8 mouse cellular contexts compared by ENCODE assay signal in genomic region chr2:129471905-129472304, GRCm38 (mm10).
DNase-seq lines count a peak whose midpoint lies in the region; ATAC-seq and TF ChIP-seq lines count a peak whose summit lies in the region.

No protein-coding gene starts in this region.

- TF ChIP-seq CTCF in gastrocnemius, adult 2 months (IDR thresholded peaks at IDR 0.05) = peak; percentile 46

- H3K4me3 ChIP-seq in gastrocnemius, adult 2 months = no peak overlapping the region
- no peak overlapping the region for H3K4me3 ChIP-seq in midbrain, embryonic 15.5 days
- H3K4me3 ChIP-seq in midbrain, embryonic 13.5 days (replicated peaks) = no peak overlapping the region

- no peak overlapping the region for H3K4me2 ChIP-seq in midbrain, embryonic 15.5 days
- no peak overlapping the region for H3K4me2 ChIP-seq in midbrain, embryonic 13.5 days (replicated peaks)

- WGBS in midbrain, embryonic 15.5 days = 20% methylated on average over 5 of the region's 5 CpGs
- 25% methylated on average over 5 of the region's 5 CpGs for WGBS in midbrain, embryonic 13.5 days

- 0 out of 2 replicates have a peak, but pooled peaks have one; percentile 62 for ATAC-seq in midbrain, embryonic 15.5 days (replicated peaks)
- no peak for ATAC-seq in midbrain, embryonic 13.5 days

- no peaks in the 10 kb centered on the region for H3K36me3 ChIP-seq in midbrain, embryonic 15.5 days (replicated peaks)
- H3K36me3 ChIP-seq in midbrain, embryonic 13.5 days = no peaks in the 10 kb centered on the region
- no peaks in the 10 kb centered on the region for H3K36me3 ChIP-seq in splenic B cell, adult 2 months (ENCODE audit: control insufficient read depth, insufficient read depth, low read length, poor library complexity, severe bottlenecking)

- no peak for DNase-seq in gastrocnemius, adult 2 months
- DNase-seq in gastrocnemius, adult 18-20 months (ENCODE audit: low spot score) = no peak
- DNase-seq in brain, embryonic 18.5 days (ENCODE audit: low read depth, low spot score) = peak; percentile 24
- DNase-seq in layer of hippocampus, adult 9-10 months (ENCODE audit: low spot score) = peak; percentile 59
- peak; percentile 70 for DNase-seq in splenic B cell, adult 2 months (ENCODE audit: low read depth, low spot score)
- no peak for DNase-seq in gastrocnemius, postnatal 25 days

- no peak overlapping the region for H3K27ac ChIP-seq in gastrocnemius, adult 2 months
- no peak overlapping the region for H3K27ac ChIP-seq in midbrain, embryonic 15.5 days
- H3K27ac ChIP-seq in midbrain, embryonic 13.5 days = no peak overlapping the region

- H3K9ac ChIP-seq in midbrain, embryonic 15.5 days = no peak overlapping the region
- H3K9ac ChIP-seq in midbrain, embryonic 13.5 days (replicated peaks) = no peak overlapping the region

- H3K9me3 ChIP-seq in midbrain, embryonic 15.5 days = no peaks in the 10 kb centered on the region
- no peaks in the 10 kb centered on the region for H3K9me3 ChIP-seq in midbrain, embryonic 13.5 days

- no peaks in the 10 kb centered on the region for H3K4me1 ChIP-seq in midbrain, embryonic 15.5 days
- no peaks in the 10 kb centered on the region for H3K4me1 ChIP-seq in midbrain, embryonic 13.5 days (replicated peaks)

- intact Hi-C loops in gastrocnemius, adult 2 months (cut with DNase I) = no loop called here

- no peaks in the 10 kb centered on the region for H3K27me3 ChIP-seq in midbrain, embryonic 15.5 days (replicated peaks)
- H3K27me3 ChIP-seq in midbrain, embryonic 13.5 days = no peaks in the 10 kb centered on the region
- H3K27me3 ChIP-seq in splenic B cell, adult 2 months (ENCODE audit: control insufficient read depth, insufficient read depth, low read length, poor library complexity, severe bottlenecking) = no peaks in the 10 kb centered on the region

Comparison
In these comparisons a context has a peak if more than half of its experiments do, and no peak if none do; other contexts are left out.
1. DNase-seq: peak in brain, embryonic 18.5 days (single experiment), layer of hippocampus, adult 9-10 months (single experiment) and splenic B cell, adult 2 months (single experiment); none in gastrocnemius, adult 2 months (single experiment), gastrocnemius, adult 18-20 months (single experiment) and gastrocnemius, postnatal 25 days (single experiment).